Mouse (Mus musculus) layer of hippocampus, adult 9-11 months (tissue): Measurements from ENCODE around the gene Gm3411.
"Not testable (repeated sequence)": the region's sequence is repeated elsewhere in the genome, so short reads cannot be mapped to it uniquely, and the experiment has no call there.

ENCODE experiments used
- DNase-seq: peaks from one replicate; pipeline ENCODE4 v3.0.0; 2022

The Gm3411 gene

DNA sequence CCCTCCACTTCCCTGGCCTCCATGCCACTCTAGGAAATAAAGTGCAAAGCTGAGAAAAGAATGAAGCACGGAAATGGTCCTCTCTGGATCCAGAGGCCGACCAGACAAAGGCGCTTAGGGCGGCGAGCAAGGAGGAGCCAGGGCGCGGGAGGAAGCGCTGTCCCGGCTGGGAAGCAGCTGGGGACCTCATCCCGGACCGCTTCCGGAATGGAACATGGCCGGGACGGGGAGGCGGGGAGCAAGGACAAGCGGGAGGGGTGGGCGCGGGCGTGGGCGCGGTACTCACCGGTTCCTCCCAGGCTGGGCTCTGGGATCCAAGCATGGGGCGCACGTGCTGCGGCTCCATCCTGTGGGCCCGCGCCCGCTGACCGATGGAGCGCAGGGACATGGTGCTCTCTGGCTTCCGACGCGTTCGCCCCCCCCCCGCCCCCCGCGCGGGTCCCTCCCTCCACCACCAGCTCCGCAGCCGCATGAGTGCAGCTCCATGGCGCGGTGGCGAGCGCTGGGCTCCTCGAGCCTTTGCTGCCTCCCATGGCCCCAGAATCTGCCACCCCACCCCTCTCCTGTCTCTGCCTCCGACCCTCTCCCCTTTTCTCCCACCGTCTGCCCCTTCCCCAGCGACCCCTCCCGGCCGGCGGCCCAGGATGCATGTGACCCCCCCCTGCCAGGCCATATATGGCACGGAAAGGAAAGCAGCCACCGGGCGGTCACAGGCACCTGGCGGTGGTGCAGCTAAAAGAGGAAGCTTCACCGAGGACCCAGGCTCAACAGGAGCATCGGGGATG lies at the start of gene Gm3411:
TSS of gene Gm3411 (minus strand) at position 320 of the 785 bp plus-strand sequence.
- DNase-seq = peak; percentile 14

DNA sequence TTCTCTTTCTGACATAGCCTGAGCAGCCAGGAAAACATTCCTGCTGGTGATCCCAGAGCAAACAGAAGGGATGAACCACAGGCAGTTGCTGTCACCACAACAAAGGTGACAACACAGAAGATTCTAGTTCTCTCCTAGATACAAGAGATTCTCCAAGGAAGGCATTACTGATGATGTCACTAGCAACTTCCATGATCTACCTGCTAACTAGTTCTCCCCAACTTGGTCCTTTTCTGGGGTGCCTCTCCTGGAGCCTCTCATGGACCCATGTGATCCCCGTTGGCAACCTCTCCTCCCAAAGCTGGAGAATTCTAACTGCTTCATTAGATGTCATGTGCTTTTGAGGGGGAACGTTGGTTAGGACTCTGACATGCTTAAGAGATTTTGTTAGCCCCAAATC lies 17.7 kb upstream of the Gm3411 start, which contains the start of gene Gm21103:
TSS of gene Gm21103 (minus strand) at position 101 of the 400 bp plus-strand sequence.
- DNase-seq = not testable (repeated sequence)

DNA sequence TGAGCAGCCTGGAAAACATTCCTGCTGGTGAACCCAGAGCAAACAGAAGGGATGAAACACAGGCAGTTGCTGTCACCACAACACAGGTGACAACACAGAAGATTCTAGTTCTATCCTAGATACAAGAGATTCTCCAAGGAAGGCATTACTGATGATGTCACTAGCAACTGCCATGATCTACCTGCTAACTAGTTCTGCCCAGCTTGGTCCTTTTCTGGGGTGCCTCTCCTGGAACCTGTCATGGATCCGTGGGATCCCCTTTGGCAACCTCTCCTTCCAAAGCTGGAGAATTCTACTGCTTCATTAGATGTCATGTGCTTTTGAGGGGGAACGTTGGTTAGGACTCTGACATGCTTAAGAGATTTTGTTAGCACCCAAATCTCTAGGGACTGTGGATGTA lies 67.9 kb downstream of the Gm3411 start, which contains the start of gene Gm21560:
TSS of gene Gm21560 (minus strand) at position 101 of the 400 bp plus-strand sequence.
- DNase-seq = not testable (repeated sequence)
